Mouse (Mus musculus): ENCODE data around the gene Unc13b.

DNA sequence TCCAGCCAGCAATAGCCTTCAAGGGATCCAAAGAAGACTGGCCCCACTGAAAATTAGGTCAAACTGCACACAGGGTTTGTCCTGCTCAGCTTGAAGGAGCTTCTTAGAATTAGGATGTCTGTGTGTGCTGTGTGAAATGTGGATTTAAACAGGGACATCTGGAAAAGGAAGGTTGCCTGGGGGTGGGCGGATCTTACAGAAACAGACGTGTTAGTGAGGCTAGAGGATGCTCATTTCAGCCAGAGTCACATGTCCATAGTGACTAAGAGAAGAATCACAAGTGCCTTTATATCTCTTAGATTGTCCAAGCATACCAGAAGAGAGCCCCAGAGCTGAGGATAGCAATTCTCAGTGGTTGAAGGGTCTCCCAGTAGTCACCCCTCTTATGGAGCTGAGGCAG is 190.2 kb downstream of the Unc13b start:
- TF ChIP-seq CTCF (conservative IDR thresholded peaks at IDR 0.05; ENCODE audit: insufficient read depth, insufficient read length, low read depth, low read length) = no peak
- no peak for TF ChIP-seq POLR2A (IDR thresholded peaks at IDR 0.05; ENCODE audit: low read depth, low read length)
